Mouse (Mus musculus) bone marrow, adult 2 months (tissue): Measurements from ENCODE around the gene Mical2. TPM values are rescaled to one million over a fixed set of nuclear protein-coding genes. Genes with fewer than 3 reads are reported as not detected.

Experiments used
- H3K27ac ChIP-seq: fragments of 200-500 bp; 2 replicates; pipeline ENCODE4 v1.5.1; 2012; ENCODE audit warnings: low read depth, mild to moderate bottlenecking, control low read depth, inconsistent platforms, low read length; ENCODE audit not compliant: control insufficient read depth, poor library complexity, insufficient read depth
- H3K4me1 ChIP-seq: fragments of 200-500 bp; 2 replicates; pipeline ENCODE4 v1.6.1; 2011; ENCODE audit warnings: low read length; ENCODE audit not compliant: control insufficient read depth, insufficient read depth
- H3K4me3 ChIP-seq: fragments of 200-500 bp; replicated peaks from 2 replicates; pipeline ENCODE3; 2011; ENCODE audit warnings: mild to moderate bottlenecking, low read depth, low read length, control low read depth; ENCODE audit not compliant: control insufficient read depth
- CTCF ChIP-seq: fragments of 200-500 bp; IDR thresholded peaks from 2 replicates; pipeline ENCODE4 v1.5.1; 2011; ENCODE audit warnings: low read length, control low read depth; ENCODE audit not compliant: control insufficient read depth, insufficient read depth
- POLR2A ChIP-seq: fragments of 200-500 bp; IDR thresholded peaks from 2 replicates; pipeline ENCODE4 v1.6.1; 2011; ENCODE audit warnings: low read depth, mild to moderate bottlenecking, control low read depth, low read length, borderline replicate concordance; ENCODE audit not compliant: control insufficient read depth
- WGBS: fragments of 180-500 bp; shearing (Covaris S2); methylation state at CpG from one replicate; pipeline ENCODE4 v1.1.7; 2018; 5-methylcytosine and 5-hydroxymethylcytosine counted together
- polyA plus RNA-seq: library from polyadenylated mRNA; stranded (reverse); fragments of >200 nt; gene quantifications from 2 replicates; pipeline ENCODE4 v1.2.4, GENCODE M21; 2011; ENCODE audit warnings: low replicate concordance; ENCODE audit not compliant: missing spikeins, insufficient read depth, insufficient read length

Mical2 gene
- polyA plus RNA-seq, 1 experiment: 2.3 TPM

- Histone ChIP-seq H3K4me1 (no peaks in the 10 kb centered on the region), H3K4me3 (no peak overlapping the region), H3K27ac (no peak overlapping the region)
- TF ChIP-seq POLR2A (no peak), CTCF (no peak)
- WGBS: 74% methylated on average over 4 of the region's 4 CpGs
These were observed 23.8 kb downstream of the Mical2 start for GRCm38 (mm10) chr7:112249476-112249875.

- TF ChIP-seq POLR2A (no peak), CTCF (no peak)
- no peaks in the 10 kb centered on the region for H3K4me1 ChIP-seq
- H3K27ac ChIP-seq: no peak overlapping the region
- WGBS: 30% methylated on average over 5 of the region's 5 CpGs
- H3K4me3 ChIP-seq: no peak overlapping the region
These were observed 26.4 kb downstream of the Mical2 start for GRCm38 (mm10) chr7:112252065-112252464.

- Histone ChIP-seq H3K4me1 (no peaks in the 10 kb centered on the region), H3K4me3 (no peak overlapping the region), H3K27ac (no peak overlapping the region)
- TF ChIP-seq CTCF: no peak
- 76% methylated on average over 3 of the region's 3 CpGs for WGBS
These were observed 28.6 kb downstream of the Mical2 start for GRCm38 (mm10) chr7:112254233-112254632.

- Histone ChIP-seq H3K4me3 (no peak overlapping the region), H3K4me1 (no peaks in the 10 kb centered on the region), H3K27ac (no peak overlapping the region)
- WGBS: 59% methylated on average over 3 of the region's 3 CpGs
- no peak for TF ChIP-seq POLR2A
- TF ChIP-seq CTCF: no peak
These were observed 29.7 kb downstream of the Mical2 start for GRCm38 (mm10) chr7:112255248-112255866.

GRCm38 (mm10) chr7:112258338-112258903 is 32.8 kb downstream of the Mical2 start:
- Histone ChIP-seq H3K4me3 (no peak overlapping the region), H3K27ac (no peak overlapping the region), H3K4me1 (no peaks in the 10 kb centered on the region)
- WGBS: 48% methylated on average over 4 of the region's 4 CpGs
- TF ChIP-seq POLR2A: no peak
- no peak for TF ChIP-seq CTCF

GRCm38 (mm10) chr7:112259286-112259685 is 33.6 kb downstream of the Mical2 start:
- no peak overlapping the region for H3K4me3 ChIP-seq
- no peak overlapping the region for H3K27ac ChIP-seq
- H3K4me1 ChIP-seq: no peaks in the 10 kb centered on the region
- no peak for TF ChIP-seq POLR2A
- TF ChIP-seq CTCF: no peak
- WGBS: 84% methylated on average over 4 of the region's 4 CpGs

- Histone ChIP-seq H3K4me3 (no peak overlapping the region), H3K27ac (no peak overlapping the region), H3K4me1 (no peaks in the 10 kb centered on the region)
- TF ChIP-seq POLR2A: no peak
- no peak for TF ChIP-seq CTCF
- 74% methylated on average over 5 of the region's 5 CpGs for WGBS
These were observed 35.5 kb downstream of the Mical2 start for GRCm38 (mm10) chr7:112261121-112261520.

GRCm38 (mm10) chr7:112267266-112267665 is 41.6 kb downstream of the Mical2 start:
- no peaks in the 10 kb centered on the region for H3K4me1 ChIP-seq
- H3K4me3 ChIP-seq: no peak overlapping the region
- WGBS: 70% methylated on average over 5 of the region's 5 CpGs
- no peak overlapping the region for H3K27ac ChIP-seq
- TF ChIP-seq POLR2A (no peak), CTCF (no peak)

GRCm38 (mm10) chr7:112268761-112269425 is 43.2 kb downstream of the Mical2 start:
- no peaks in the 10 kb centered on the region for H3K4me1 ChIP-seq
- TF ChIP-seq POLR2A (no peak), CTCF (no peak)
- H3K27ac ChIP-seq: no peak overlapping the region
- 81% methylated on average over 15 of the region's 15 CpGs for WGBS
- no peak overlapping the region for H3K4me3 ChIP-seq
